Mouse (Mus musculus) lung, embryonic 14.5 days (tissue): ENCODE measurements around the gene Gm7361. TPM values are rescaled to one million over a fixed set of nuclear protein-coding genes. Genes with fewer than 3 reads are reported as not detected.
"Not testable (repeated sequence)": the region's sequence is repeated elsewhere in the genome, so short reads cannot be mapped to it uniquely, and the experiment has no call there.

Experiments used
- ATAC-seq: fragments of 200-750 bp; cut with Nextera tagmentation; 2 replicates; pipeline ENCODE4 v1.8.0; 2017; ENCODE audit warnings: mild to moderate bottlenecking, moderate TSS enrichment, moderate library complexity; ENCODE audit not compliant: insufficient read depth
- DNase-seq: peaks from one replicate; pipeline ENCODE4 v3.0.0-alpha.2; 2015
- H3K27ac ChIP-seq: fragments of 300-500 bp; sonication (generic); 2 replicates; pipeline ENCODE4 v1.5.1; 2014; ENCODE audit warnings: low read depth, mild to moderate bottlenecking, moderate library complexity
- H3K27me3 ChIP-seq: fragments of 300-500 bp; sonication (generic); 2 replicates; pipeline ENCODE4 v1.6.1; 2014; ENCODE audit warnings: low read length, control low read depth; ENCODE audit not compliant: insufficient read depth
- H3K36me3 ChIP-seq: fragments of 300-500 bp; sonication (generic); 2 replicates; pipeline ENCODE4 v1.6.1; 2014; ENCODE audit warnings: control low read depth; ENCODE audit not compliant: insufficient read depth
- H3K4me1 ChIP-seq: fragments of 300-500 bp; sonication (generic); 2 replicates; pipeline ENCODE4 v1.6.1; 2014; ENCODE audit warnings: antibody characterized with exemption, control low read depth; ENCODE audit not compliant: insufficient read depth
- H3K4me2 ChIP-seq: fragments of 300-500 bp; sonication (generic); 2 replicates; pipeline ENCODE4 v1.6.1; 2014; ENCODE audit warnings: mild to moderate bottlenecking
- H3K4me3 ChIP-seq: fragments of 300-500 bp; sonication (generic); 2 replicates; pipeline ENCODE4 v1.5.1; 2014; ENCODE audit warnings: low read depth, low read length
- H3K9ac ChIP-seq: fragments of 300-500 bp; sonication (generic); 2 replicates; pipeline ENCODE4 v1.6.1; 2014
- H3K9me3 ChIP-seq: fragments of 300-500 bp; sonication (generic); 2 replicates; pipeline ENCODE4 v1.6.1; 2016; ENCODE audit warnings: low read depth, low read length, control low read depth
- CTCF ChIP-seq: IDR thresholded peaks from 2 replicates; pipeline ENCODE4 v1.5.1; 2016; ENCODE audit warnings: antibody characterized with exemption, low read depth
- WGBS: fragments of 180-500 bp; shearing (Covaris S2); extraction: QIAGEN DNeasy Blood & Tissue Kit; methylation state at CpG from one replicate; pipeline ENCODE4 v1.1.7; 2014; 5-methylcytosine and 5-hydroxymethylcytosine counted together
- polyA plus RNA-seq: library from polyadenylated mRNA; unstranded; fragments of >200 nt; fragmentation: Nextera tagmentation; extraction: Ambion mirVana; gene quantifications from 2 replicates; pipeline ENCODE4 v1.2.1, GENCODE M21; 2014

Gm7361 gene
- polyA plus RNA-seq, result 0.11 TPM in 1 of 2 replicates, not detected in the other

- H3K4me3 ChIP-seq, H3K4me1 ChIP-seq, H3K27ac ChIP-seq, ATAC-seq, DNase-seq, H3K9ac ChIP-seq, H3K27me3 ChIP-seq, H3K9me3 ChIP-seq, H3K4me2 ChIP-seq, H3K36me3 ChIP-seq: not testable (repeated sequence)
- 72% methylated on average over 3 of the region's 3 CpGs for WGBS
Measured at GRCm38 (mm10) chr5:26257391-26257790, at the start of gene Gm7361. Gene Gm7361 (plus strand): TSS chr5:26257691.

GRCm38 (mm10) chr5:26211030-26211429 lies 46.5 kb upstream of the Gm7361 start:
- Histone ChIP-seq H3K36me3 (no peaks in the 10 kb centered on the region), H3K27ac (no peak overlapping the region), H3K4me2 (no peak overlapping the region), H3K9ac (no peak overlapping the region), H3K4me1 (no peaks in the 10 kb centered on the region), H3K9me3 (no peaks in the 10 kb centered on the region), H3K27me3 (no peaks in the 10 kb centered on the region), H3K4me3 (no peak overlapping the region)
- DNase-seq (no peak), ATAC-seq (no peak)
- TF ChIP-seq CTCF, result no peak
- WGBS, result 70% methylated on average over 4 of the region's 4 CpGs

GRCm38 (mm10) chr5:26222076-26222475 lies 35.4 kb upstream of the Gm7361 start:
- no peak overlapping the region for H3K27ac ChIP-seq
- DNase-seq (no peak), ATAC-seq (no peak)
- no peaks in the 10 kb centered on the region for H3K4me1 ChIP-seq
- H3K36me3 ChIP-seq, result no peaks in the 10 kb centered on the region
- H3K27me3 ChIP-seq, result no peaks in the 10 kb centered on the region
- no peak overlapping the region for H3K9ac ChIP-seq
- 57% methylated on average over 1 of the region's 1 CpGs for WGBS
- no peaks in the 10 kb centered on the region for H3K9me3 ChIP-seq
- H3K4me2 ChIP-seq, result no peak overlapping the region
- no peak overlapping the region for H3K4me3 ChIP-seq
- no peak for TF ChIP-seq CTCF

GRCm38 (mm10) chr5:26266656-26267055 lies 9.2 kb downstream of the Gm7361 start:
- H3K9ac ChIP-seq, H3K4me3 ChIP-seq, H3K36me3 ChIP-seq, H3K27me3 ChIP-seq, H3K4me2 ChIP-seq, DNase-seq, ATAC-seq, H3K4me1 ChIP-seq, H3K27ac ChIP-seq, H3K9me3 ChIP-seq: not testable (repeated sequence)
- 62% methylated on average over 3 of the region's 3 CpGs for WGBS

- DNase-seq (no peak), ATAC-seq (no peak)
- Histone ChIP-seq H3K4me1 (no peaks in the 10 kb centered on the region), H3K9ac (no peak overlapping the region), H3K4me2 (no peak overlapping the region), H3K9me3 (no peaks in the 10 kb centered on the region), H3K36me3 (no peaks in the 10 kb centered on the region), H3K27me3 (no peaks in the 10 kb centered on the region), H3K27ac (no peak overlapping the region), H3K4me3 (no peak overlapping the region)
- WGBS, result 55% methylated on average over 5 of the region's 5 CpGs
- TF ChIP-seq CTCF, result no peak
Measured at GRCm38 (mm10) chr5:26280361-26280760, 22.9 kb downstream of the Gm7361 start.

- Histone ChIP-seq H3K9me3 (no peaks in the 10 kb centered on the region), H3K27me3 (no peaks in the 10 kb centered on the region), H3K9ac (no peak overlapping the region), H3K36me3 (no peaks in the 10 kb centered on the region), H3K4me1 (no peaks in the 10 kb centered on the region), H3K4me3 (no peak overlapping the region), H3K27ac (no peak overlapping the region), H3K4me2 (no peak overlapping the region)
- WGBS, result 63% methylated on average over 1 of the region's 1 CpGs
- no peak for TF ChIP-seq CTCF
- DNase-seq (no peak), ATAC-seq (no peak)
Measured at GRCm38 (mm10) chr5:26281717-26282116, 24.2 kb downstream of the Gm7361 start.

GRCm38 (mm10) chr5:26282282-26282681 lies 24.8 kb downstream of the Gm7361 start:
- no peak overlapping the region for H3K4me2 ChIP-seq
- H3K27me3 ChIP-seq, result no peaks in the 10 kb centered on the region
- H3K27ac ChIP-seq, result no peak overlapping the region
- H3K9ac ChIP-seq, result no peak overlapping the region
- 3% methylated on average over 4 of the region's 4 CpGs for WGBS
- H3K36me3 ChIP-seq, result no peaks in the 10 kb centered on the region
- TF ChIP-seq CTCF, result peak; percentile 85
- no peaks in the 10 kb centered on the region for H3K4me1 ChIP-seq
- DNase-seq (peak; percentile 84), ATAC-seq (peak; percentile 68; the same call in 1 of the 2 replicates)
- no peaks in the 10 kb centered on the region for H3K9me3 ChIP-seq
- no peak overlapping the region for H3K4me3 ChIP-seq

GRCm38 (mm10) chr5:26283399-26283798 lies 25.9 kb downstream of the Gm7361 start:
- 81% methylated on average over 1 of the region's 1 CpGs for WGBS
- no peaks in the 10 kb centered on the region for H3K4me1 ChIP-seq
- no peak overlapping the region for H3K4me3 ChIP-seq
- H3K27ac ChIP-seq, result no peak overlapping the region
- no peak overlapping the region for H3K9ac ChIP-seq
- DNase-seq, result no peak
- no peaks in the 10 kb centered on the region for H3K9me3 ChIP-seq
- no peak overlapping the region for H3K4me2 ChIP-seq
- TF ChIP-seq CTCF, result no peak
- H3K36me3 ChIP-seq, result no peaks in the 10 kb centered on the region
- no peak for ATAC-seq
- no peaks in the 10 kb centered on the region for H3K27me3 ChIP-seq
